Mouse (Mus musculus): ENCODE results near the gene Ube2q2.

GRCm38 (mm10) chr9:55208458-55208789 lies 59.8 kb downstream of the Ube2q2 start:
- TF ChIP-seq CTCF (IDR thresholded peaks at IDR 0.05; ENCODE audit: low read depth) = no peak
- no peak for TF ChIP-seq EP300 (optimal IDR thresholded peaks at IDR 0.05)
